Mouse (Mus musculus) T-cell, adult 66 days (primary cell): Measurements from ENCODE around the gene Gm14399. TPM values are rescaled to one million over a fixed set of nuclear protein-coding genes. Genes with fewer than 3 reads are reported as not detected.

ENCODE experiments used
- total RNA-seq, 2 experiments: library from RNA; stranded (reverse); gene quantifications; 3 replicates in 1 of 2; 4 replicates in 1 of 2; pipeline ENCODE4 v1.2.4; 2023

Gm14399 gene
- total RNA-seq = 1 to 10 TPM; 4.7 to 6.8 TPM

GRCm38 (mm10) chr2:175141993-175142295, at the start of gene Gm14399:
Gm14399 (minus strand) TSS chr2:175142012.

GRCm38 (mm10) chr2:175175401-175176180, 33.8 kb upstream of the Gm14399 start, which contains the start of gene Gm14443:
Gm14443 (minus strand) TSS chr2:175175871.

Other genes starting within 250 kb of the Gm14399 start
- not detected for gene Gm14444, start 131.8 kb downstream of the Gm14399 start, total RNA-seq
- not detected for gene Gm14393, start 74.2 kb downstream of the Gm14399 start, total RNA-seq
- under 1 TPM; 0.12 to 0.41 TPM for gene Gm14443, start 33.9 kb upstream of the Gm14399 start, total RNA-seq
- gene Gm14391, start 64.9 kb upstream of the Gm14399 start, total RNA-seq = 10 to 100 TPM; 18.2 to 29.4 TPM
- gene Gm14440, start 133.1 kb upstream of the Gm14399 start, total RNA-seq = 1 to 10 TPM in 1 of 2 experiments, not detected in 1; 4.0 TPM
- 10 to 100 TPM; 12.3 to 13.9 TPM for gene Gm4631, start 196.2 kb upstream of the Gm14399 start, total RNA-seq
- gene Zfp968, start 230.4 kb upstream of the Gm14399 start, total RNA-seq = 1 to 10 TPM in 1 of 2 experiments, not detected in 1; 2.1 TPM